Mouse (Mus musculus) kidney, postnatal 10 days (tissue): ENCODE measurements around the gene A730046J19Rik.

Experiments
- DNase-seq: peaks from one replicate; pipeline ENCODE4 v3.0.0; 2021; ENCODE audit warnings: mixed read lengths

Gene A730046J19Rik

GRCm38 (mm10) chrX:144153523-144153922 is at the start of gene A730046J19Rik:
A730046J19Rik (plus strand) TSS chrX:144153695.
- no peak for DNase-seq

- no peak for DNase-seq
Observed at GRCm38 (mm10) chrX:144104619-144105416, 48.7 kb upstream of the A730046J19Rik start.

GRCm38 (mm10) chrX:144136281-144136680 is 17.2 kb upstream of the A730046J19Rik start:
- no peak for DNase-seq

DNA sequence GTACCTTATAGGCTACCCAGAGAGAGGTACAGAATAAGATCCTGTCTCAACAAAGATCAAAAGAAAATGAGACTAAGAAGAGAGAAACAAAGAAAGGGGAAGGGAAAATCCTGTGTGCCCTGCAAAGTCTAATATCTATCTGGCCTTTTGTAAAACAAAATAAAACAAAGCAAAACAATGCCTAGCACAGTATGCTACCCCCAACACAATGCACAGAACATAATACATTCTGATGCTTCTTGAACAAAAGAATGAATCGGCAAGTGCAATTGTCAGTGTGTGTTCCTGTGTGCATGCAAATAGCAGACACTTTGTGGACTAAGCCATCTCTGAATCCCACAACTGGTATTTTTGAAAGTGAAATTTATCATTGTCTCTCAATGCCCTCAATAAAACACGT is 3.5 kb upstream of the A730046J19Rik start:
- no peak for DNase-seq

DNA sequence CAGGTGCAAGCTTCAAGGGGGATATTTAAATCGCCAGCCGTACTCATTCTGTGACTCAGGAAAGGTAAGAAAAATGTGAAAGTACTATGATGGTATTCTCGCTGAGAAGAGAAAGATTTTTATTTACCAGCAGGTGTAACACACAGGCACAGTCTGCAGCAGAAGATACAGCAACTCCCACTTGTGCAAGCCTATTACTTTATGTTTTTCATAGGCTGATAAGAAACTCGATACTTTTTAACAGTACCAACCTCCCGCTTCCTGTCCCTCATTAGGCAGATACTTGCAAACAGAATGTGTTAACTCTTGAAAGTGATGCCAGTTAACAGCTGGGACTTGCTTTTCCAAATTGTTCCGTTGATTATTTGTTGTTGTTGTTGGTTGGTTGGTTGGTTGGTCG is 616 bp downstream of the A730046J19Rik start:
- DNase-seq = no peak

GRCm38 (mm10) chrX:144162936-144163335 is 9.4 kb downstream of the A730046J19Rik start:
- no peak for DNase-seq
